20 mouse cellular contexts compared by ENCODE assay signal in the genomic region with DNA sequence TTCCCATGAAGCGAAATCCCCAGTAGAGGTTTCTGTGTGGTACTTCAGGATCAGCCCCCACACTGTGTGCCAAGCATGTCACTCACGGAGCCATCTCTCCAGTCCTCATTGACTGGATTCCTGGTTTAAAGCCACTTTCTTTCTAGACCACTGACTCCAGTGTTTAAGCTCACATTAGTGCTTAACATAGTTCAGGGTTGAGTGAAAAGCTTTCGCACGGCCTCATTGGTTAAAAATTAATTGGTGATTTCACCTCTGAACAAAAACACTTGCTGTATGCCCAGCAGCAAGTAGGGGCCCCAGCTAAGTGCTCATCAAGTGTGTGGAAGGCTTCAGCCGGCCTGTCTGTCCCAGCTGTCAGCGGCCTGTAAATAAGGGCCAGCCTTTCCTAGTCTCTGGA. TPM values are rescaled to one million over a fixed set of nuclear protein-coding genes. Genes with fewer than 3 reads are reported as not detected.
A peak's percentile ranks its signal among the peaks of the same experiment; 100 is the strongest.
DNase-seq lines count a peak whose midpoint lies in the region; ATAC-seq and TF ChIP-seq lines count a peak whose summit lies in the region.
"Had no signal": no experiment of that assay in that cellular context is flagged by ENCODE, and none has a peak within 500 bp of the region (broad histone marks: within the 10 kb centered on the region; RNA-seq: fewer than 3 reads in every experiment).

No protein-coding gene starts in this region.

- no peak; the same call in 1 of the 2 replicates for ATAC-seq in forebrain, embryonic 12.5 days (ENCODE audit: low FRiP score)
- ATAC-seq in midbrain, postnatal 0 days (ENCODE audit: low FRiP score): no peak
- ATAC-seq in midbrain, embryonic 13.5 days: no peak
- ATAC-seq in kidney, embryonic 15.5 days (replicated peaks; ENCODE audit: low FRiP score): peak; percentile 56; the same call in 1 of the 2 replicates
- no peak for ATAC-seq in liver, postnatal 0 days
- ATAC-seq: activated CD4-positive, CD25-positive, alpha-beta regulatory T cell, adult 4 months had no signal

- no peak for TF ChIP-seq CTCF in midbrain, postnatal 0 days (IDR thresholded peaks at IDR 0.05)
- TF ChIP-seq CTCF in liver, postnatal 0 days (IDR thresholded peaks at IDR 0.05; ENCODE audit: low read depth): no peak

- H3K27ac ChIP-seq in forebrain, embryonic 10.5 days: no peak overlapping the region; the same call in 1 of the 2 replicates
- no peak overlapping the region for H3K27ac ChIP-seq in forebrain, embryonic 12.5 days
- no peak overlapping the region for H3K27ac ChIP-seq in midbrain, postnatal 0 days (ENCODE audit: low read depth, low read length)
- no peak overlapping the region for H3K27ac ChIP-seq in midbrain, embryonic 13.5 days
- no peak overlapping the region for H3K27ac ChIP-seq in kidney, embryonic 15.5 days
- H3K27ac ChIP-seq in liver, postnatal 0 days (ENCODE audit: low read depth): no peak overlapping the region
- H3K27ac ChIP-seq: hindbrain, embryonic 14.5 days; liver, embryonic 14.5 days had no signal

- H3K4me1 ChIP-seq in forebrain, embryonic 10.5 days: peaks cover 24% of the 10 kb centered on the region
- peaks cover 7% of the 10 kb centered on the region; the same call in 1 of the 2 replicates for H3K4me1 ChIP-seq in forebrain, embryonic 12.5 days
- no peaks in the 10 kb centered on the region for H3K4me1 ChIP-seq in midbrain, postnatal 0 days (ENCODE audit: insufficient read depth, low read length)
- no peaks in the 10 kb centered on the region for H3K4me1 ChIP-seq in midbrain, embryonic 13.5 days (replicated peaks)
- peaks cover 7% of the 10 kb centered on the region; the same call in 1 of the 2 replicates for H3K4me1 ChIP-seq in kidney, embryonic 15.5 days
- no peaks in the 10 kb centered on the region for H3K4me1 ChIP-seq in liver, postnatal 0 days (ENCODE audit: insufficient read depth)

- no peak for TF ChIP-seq EP300 in liver, postnatal 0 days (IDR thresholded peaks at IDR 0.05; ENCODE audit: low read depth)

- no peak overlapping the region for H3K4me2 ChIP-seq in forebrain, embryonic 12.5 days
- H3K4me2 ChIP-seq in midbrain, postnatal 0 days (ENCODE audit: low read depth, low read length, poor library complexity, severe bottlenecking): no peak overlapping the region
- no peak overlapping the region for H3K4me2 ChIP-seq in midbrain, embryonic 13.5 days (replicated peaks)
- H3K4me2 ChIP-seq in kidney, embryonic 15.5 days: no peak overlapping the region
- no peak overlapping the region for H3K4me2 ChIP-seq in liver, postnatal 0 days (ENCODE audit: low read depth, low read length)
- H3K4me2 ChIP-seq: hindbrain, embryonic 14.5 days had no signal

- 44% methylated on average over 6 of the region's 6 CpGs for WGBS in forebrain, embryonic 10.5 days
- 31% methylated on average over 6 of the region's 6 CpGs for WGBS in forebrain, embryonic 12.5 days
- 69% methylated on average over 6 of the region's 6 CpGs for WGBS in midbrain, postnatal 0 days
- 54% methylated on average over 6 of the region's 6 CpGs for WGBS in midbrain, embryonic 13.5 days
- WGBS in kidney, embryonic 15.5 days: 65% methylated on average over 6 of the region's 6 CpGs
- 64% methylated on average over 6 of the region's 6 CpGs for WGBS in liver, postnatal 0 days (ENCODE audit: insufficient replicate concordance)

- H3K4me3 ChIP-seq in forebrain, embryonic 10.5 days: no peak overlapping the region
- no peak overlapping the region for H3K4me3 ChIP-seq in forebrain, embryonic 12.5 days (replicated peaks)
- no peak overlapping the region for H3K4me3 ChIP-seq in midbrain, postnatal 0 days (ENCODE audit: low read depth, low read length)
- no peak overlapping the region for H3K4me3 ChIP-seq in midbrain, embryonic 13.5 days (replicated peaks)
- H3K4me3 ChIP-seq in kidney, embryonic 15.5 days (replicated peaks): no peak overlapping the region
- H3K4me3 ChIP-seq in liver, postnatal 0 days (ENCODE audit: low read depth, low read length): no peak overlapping the region

- no peaks in the 10 kb centered on the region for H3K36me3 ChIP-seq in forebrain, embryonic 10.5 days (replicated peaks)
- H3K36me3 ChIP-seq in forebrain, embryonic 12.5 days (replicated peaks): no peaks in the 10 kb centered on the region
- H3K36me3 ChIP-seq in midbrain, postnatal 0 days (ENCODE audit: insufficient read depth, low read length): no peaks in the 10 kb centered on the region
- H3K36me3 ChIP-seq in midbrain, embryonic 13.5 days: no peaks in the 10 kb centered on the region
- no peaks in the 10 kb centered on the region for H3K36me3 ChIP-seq in kidney, embryonic 15.5 days
- no peaks in the 10 kb centered on the region for H3K36me3 ChIP-seq in liver, postnatal 0 days (replicated peaks; ENCODE audit: insufficient read depth, low read length)

- peak; percentile 29 for DNase-seq in forebrain, embryonic 10.5 days (ENCODE audit: extremely low spot score, low spot score)
- DNase-seq in midbrain, postnatal 0 days (ENCODE audit: low spot score): peak; percentile 12
- no peak for DNase-seq in adrenal gland, adult 18-20 months (ENCODE audit: low spot score in 2 of 2)
- DNase-seq in liver, postnatal 0 days: no peak
- DNase-seq in testis, postnatal 10 days (ENCODE audit: low spot score): no peak
- DNase-seq: adrenal gland, postnatal 36 days; cerebellum, postnatal 14 days; heart, adult 18-20 months; layer of hippocampus, postnatal 36 days; left cerebral cortex, postnatal 4 days; midbrain, embryonic 14.5 days; right cerebral cortex, postnatal 14 days; thymus, adult 2 months had no signal

- H3K27me3 ChIP-seq in forebrain, embryonic 10.5 days (ENCODE audit: poor library complexity, severe bottlenecking): peaks cover 53% of the 10 kb centered on the region
- H3K27me3 ChIP-seq in forebrain, embryonic 12.5 days: peaks cover 41% of the 10 kb centered on the region
- no peaks in the 10 kb centered on the region for H3K27me3 ChIP-seq in midbrain, postnatal 0 days (ENCODE audit: insufficient read depth, low read length)
- no peaks in the 10 kb centered on the region for H3K27me3 ChIP-seq in midbrain, embryonic 13.5 days
- peaks cover 17% of the 10 kb centered on the region for H3K27me3 ChIP-seq in kidney, embryonic 15.5 days
- H3K27me3 ChIP-seq in liver, postnatal 0 days (ENCODE audit: insufficient read depth, low read length): no peaks in the 10 kb centered on the region

- no peak overlapping the region for H3K9ac ChIP-seq in forebrain, embryonic 12.5 days
- no peak overlapping the region for H3K9ac ChIP-seq in midbrain, postnatal 0 days (replicated peaks; ENCODE audit: low read length, poor library complexity, severe bottlenecking)
- no peak overlapping the region for H3K9ac ChIP-seq in midbrain, embryonic 13.5 days (replicated peaks)
- no peak overlapping the region for H3K9ac ChIP-seq in kidney, embryonic 15.5 days
- H3K9ac ChIP-seq in liver, postnatal 0 days (replicated peaks): no peak overlapping the region
- H3K9ac ChIP-seq: hindbrain, embryonic 14.5 days; liver, embryonic 14.5 days had no signal

- H3K9me3 ChIP-seq in forebrain, embryonic 10.5 days: no peaks in the 10 kb centered on the region
- H3K9me3 ChIP-seq in forebrain, embryonic 12.5 days: no peaks in the 10 kb centered on the region
- H3K9me3 ChIP-seq in midbrain, postnatal 0 days (ENCODE audit: low read length): no peaks in the 10 kb centered on the region
- no peaks in the 10 kb centered on the region for H3K9me3 ChIP-seq in midbrain, embryonic 13.5 days
- H3K9me3 ChIP-seq in kidney, embryonic 15.5 days (replicated peaks): no peaks in the 10 kb centered on the region
- no peaks in the 10 kb centered on the region for H3K9me3 ChIP-seq in liver, postnatal 0 days (ENCODE audit: low read length)

RNA-seq across cellular contexts. Expression of a gene that starts 14.3 kb away (rescaled TPM):
- not detected in 2 replicates for polyA plus RNA-seq in forebrain, embryonic 10.5 days (2016; fragmentation: Nextera tagmentation; extraction: Ambion mirVana)
- polyA plus RNA-seq in forebrain, embryonic 12.5 days (2016; fragmentation: Nextera tagmentation; extraction: Ambion mirVana): not detected in 2 replicates
- total RNA-seq in midbrain, postnatal 0 days (2014; rRNA removed): not detected in 2 replicates
- not detected in 2 replicates for polyA plus RNA-seq in midbrain, postnatal 0 days (2015; fragmentation: Nextera tagmentation; extraction: Ambion mirVana)
- not detected in 2 replicates for polyA plus RNA-seq in midbrain, embryonic 13.5 days (2015; fragmentation: Nextera tagmentation; extraction: Ambion mirVana)
- not detected in 2 replicates for polyA plus RNA-seq in kidney, embryonic 15.5 days (2015; fragmentation: Nextera tagmentation; extraction: Ambion mirVana)
- not detected for total RNA-seq in adrenal gland, adult 18-20 months (2021)
- polyA plus RNA-seq in liver, postnatal 0 days (2015; fragmentation: Nextera tagmentation; extraction: Ambion mirVana): not detected in 2 replicates
- total RNA-seq: adrenal gland, postnatal 36 days; heart, adult 18-20 months; layer of hippocampus, postnatal 36 days; left cerebral cortex, postnatal 4 days had no signal
- polyA plus RNA-seq: activated CD4-positive, CD25-positive, alpha-beta regulatory T cell, adult 4 months; heart, embryonic 16.5 days; hindbrain, embryonic 14.5 days; liver, embryonic 14.5 days; midbrain, embryonic 14.5 days had no signal

RNA-seq across cellular contexts. Expression of a gene that starts 45.0 kb away (rescaled TPM):
- 22.7 and 22.8 TPM in 2 replicates for polyA plus RNA-seq in forebrain, embryonic 10.5 days (2016; fragmentation: Nextera tagmentation; extraction: Ambion mirVana)
- 19.0 and 19.3 TPM in 2 replicates for polyA plus RNA-seq in forebrain, embryonic 12.5 days (2016; fragmentation: Nextera tagmentation; extraction: Ambion mirVana)
- 30.0 and 36.8 TPM in 2 replicates for total RNA-seq in midbrain, postnatal 0 days (2014; rRNA removed)
- 25.2 and 28.1 TPM in 2 replicates for polyA plus RNA-seq in midbrain, postnatal 0 days (2015; fragmentation: Nextera tagmentation; extraction: Ambion mirVana)
- 18.0 and 20.0 TPM in 2 replicates for polyA plus RNA-seq in midbrain, embryonic 13.5 days (2015; fragmentation: Nextera tagmentation; extraction: Ambion mirVana)
- polyA plus RNA-seq in kidney, embryonic 15.5 days (2015; fragmentation: Nextera tagmentation; extraction: Ambion mirVana): 80.5 and 85.0 TPM in 2 replicates
- 100 to 1,000 TPM in 1 of 2 experiments, 10 to 100 TPM in 1; 65.2 to 141 TPM for total RNA-seq in adrenal gland, adult 18-20 months (2021)
- 81.2 and 86.3 TPM in 2 replicates for polyA plus RNA-seq in liver, postnatal 0 days (2015; fragmentation: Nextera tagmentation; extraction: Ambion mirVana)

Comparison
In these comparisons a context has a peak if more than half of its experiments do, and no peak if none do; other contexts are left out.
1. DNase-seq: peak in forebrain, embryonic 10.5 days (single experiment) and midbrain, postnatal 0 days (single experiment); none in adrenal gland, adult 18-20 months (0 of 2), liver, postnatal 0 days (single experiment) and testis, postnatal 10 days (single experiment).